Mouse (Mus musculus) midbrain, embryonic 16.5 days (tissue): Measurements from ENCODE around the gene Ndufc2. TPM values are rescaled to one million over a fixed set of nuclear protein-coding genes. Genes with fewer than 3 reads are reported as not detected.
"Not testable (repeated sequence)": the region's sequence is repeated elsewhere in the genome, so short reads cannot be mapped to it uniquely, and the experiment has no call there.

Source experiments
- ATAC-seq: fragments of 200-750 bp; cut with Nextera tagmentation; 2 replicates; pipeline ENCODE4 v1.8.0; 2017; ENCODE audit warnings: moderate TSS enrichment
- H3K27ac ChIP-seq: fragments of 300-500 bp; sonication (generic); 2 replicates; pipeline ENCODE4 v1.5.1; 2014; ENCODE audit warnings: mild to moderate bottlenecking, low read length, mixed read lengths
- H3K27me3 ChIP-seq: fragments of 300-500 bp; sonication (generic); 2 replicates; pipeline ENCODE4 v1.6.1; 2014; ENCODE audit warnings: low read depth, low read length, mixed read lengths; ENCODE audit not compliant: control insufficient read depth, insufficient read depth
- H3K36me3 ChIP-seq: fragments of 300-500 bp; sonication (generic); 2 replicates; pipeline ENCODE4 v1.6.1; 2014; ENCODE audit warnings: mild to moderate bottlenecking, low read length, moderate library complexity, mixed read lengths; ENCODE audit not compliant: control insufficient read depth, insufficient read depth
- H3K4me1 ChIP-seq: fragments of 300-500 bp; sonication (generic); 2 replicates; pipeline ENCODE4 v1.6.1; 2014; ENCODE audit warnings: mild to moderate bottlenecking, low read length, mixed read lengths; ENCODE audit not compliant: control insufficient read depth, insufficient read depth
- H3K4me2 ChIP-seq: fragments of 300-500 bp; sonication (generic); 2 replicates; pipeline ENCODE4 v1.6.1; 2014; ENCODE audit warnings: mild to moderate bottlenecking, low read length, mixed read lengths
- H3K4me3 ChIP-seq: fragments of 300-500 bp; sonication (generic); 2 replicates; pipeline ENCODE4 v1.5.1; 2014; ENCODE audit warnings: low read depth, mild to moderate bottlenecking, low read length, moderate library complexity, mixed read lengths
- H3K9ac ChIP-seq: fragments of 300-500 bp; sonication (generic); 2 replicates; pipeline ENCODE4 v1.6.1; 2014; ENCODE audit warnings: low read depth, low read length, mixed read lengths
- H3K9me3 ChIP-seq: fragments of 300-500 bp; sonication (generic); replicated peaks from 2 replicates; pipeline ENCODE4 v1.6.1; 2014; ENCODE audit warnings: mild to moderate bottlenecking, low read length, mixed read lengths; ENCODE audit not compliant: control insufficient read depth, poor library complexity, severe bottlenecking
- WGBS: fragments of 180-500 bp; shearing (Covaris S2); extraction: QIAGEN DNeasy Blood & Tissue Kit; methylation state at CpG from one replicate; pipeline ENCODE4 v1.1.7; 2014; 5-methylcytosine and 5-hydroxymethylcytosine counted together
- polyA plus RNA-seq: library from polyadenylated mRNA; unstranded; fragments of >200 nt; fragmentation: Nextera tagmentation; extraction: Ambion mirVana; gene quantifications from 2 replicates; pipeline ENCODE4 v1.2.1, GENCODE M21; 2015

Gene Ndufc2
- polyA plus RNA-seq, 1 experiment from 2014 or later = 456 TPM

DNA sequence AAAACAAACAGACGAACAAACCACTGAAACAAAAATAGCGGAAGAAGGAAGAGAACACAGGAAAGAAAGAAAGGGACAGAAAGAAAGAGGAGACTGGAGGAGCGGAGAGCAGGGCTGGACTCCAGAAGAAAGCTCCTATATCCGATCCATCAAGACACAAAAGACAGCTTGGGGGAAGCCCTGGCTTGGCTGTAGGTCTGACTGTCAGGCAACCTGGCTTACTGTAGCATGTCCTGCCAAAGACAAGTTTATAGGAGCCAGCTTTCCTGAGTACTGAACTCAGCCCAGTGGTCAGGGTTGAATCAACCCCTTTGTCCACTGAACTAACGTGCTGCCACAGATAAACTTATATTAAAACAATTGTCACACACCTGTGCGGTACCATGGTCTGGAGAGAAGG, 27.5 kb downstream of the Ndufc2 start:
- peaks cover 10% of the 10 kb centered on the region for H3K4me1 ChIP-seq
- H3K36me3 ChIP-seq = no peaks in the 10 kb centered on the region

DNA sequence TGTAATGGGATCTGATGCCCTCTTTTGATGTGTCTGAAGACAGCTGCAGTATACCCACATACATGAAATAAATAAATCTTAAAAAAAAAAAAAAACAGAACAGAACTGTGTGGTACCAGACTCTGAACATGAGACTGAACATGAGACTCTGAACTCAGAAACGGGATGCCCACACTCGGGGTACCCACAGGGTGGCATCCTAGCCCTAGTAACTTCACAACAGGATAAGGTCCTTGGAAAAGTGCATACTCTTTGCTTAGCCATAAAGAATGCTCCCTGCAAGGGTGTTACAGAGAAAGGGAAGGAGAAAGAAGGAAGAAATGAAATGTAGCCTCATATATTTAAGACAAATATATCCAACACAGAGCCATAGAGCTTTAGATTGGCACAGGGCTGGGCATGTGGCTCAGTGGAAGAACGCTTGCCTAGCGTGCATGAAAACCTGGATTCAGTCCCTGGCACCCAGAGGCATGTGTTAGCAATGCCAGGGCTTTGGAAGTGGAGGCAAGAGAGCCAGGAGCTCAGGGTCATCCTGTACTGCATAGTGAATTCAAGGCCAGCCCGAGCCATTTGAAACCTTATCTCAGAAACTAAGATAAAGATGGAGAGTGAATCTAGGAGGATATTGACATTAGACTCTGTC, 28.1 kb downstream of the Ndufc2 start:
- Histone ChIP-seq H3K4me3 (no peak overlapping the region), H3K36me3 (no peaks in the 10 kb centered on the region), H3K4me1 (peaks cover 10% of the 10 kb centered on the region), H3K27me3 (no peaks in the 10 kb centered on the region), H3K27ac (no peak overlapping the region), H3K9ac (no peak overlapping the region), H3K9me3 (no peaks in the 10 kb centered on the region), H3K4me2 (no peak overlapping the region)
- 82% methylated on average over 5 of the region's 5 CpGs for WGBS
- no peak for ATAC-seq

More for the DNA sequence above, 27.5 kb downstream of the Ndufc2 start:
- no peak for ATAC-seq
- no peak overlapping the region for H3K4me2 ChIP-seq
- H3K4me3 ChIP-seq = no peak overlapping the region
- no peak overlapping the region for H3K27ac ChIP-seq
- no peaks in the 10 kb centered on the region for H3K27me3 ChIP-seq
- no peaks in the 10 kb centered on the region for H3K9me3 ChIP-seq
- 79% methylated on average over 6 of the region's 6 CpGs for WGBS
- H3K9ac ChIP-seq = no peak overlapping the region

DNA sequence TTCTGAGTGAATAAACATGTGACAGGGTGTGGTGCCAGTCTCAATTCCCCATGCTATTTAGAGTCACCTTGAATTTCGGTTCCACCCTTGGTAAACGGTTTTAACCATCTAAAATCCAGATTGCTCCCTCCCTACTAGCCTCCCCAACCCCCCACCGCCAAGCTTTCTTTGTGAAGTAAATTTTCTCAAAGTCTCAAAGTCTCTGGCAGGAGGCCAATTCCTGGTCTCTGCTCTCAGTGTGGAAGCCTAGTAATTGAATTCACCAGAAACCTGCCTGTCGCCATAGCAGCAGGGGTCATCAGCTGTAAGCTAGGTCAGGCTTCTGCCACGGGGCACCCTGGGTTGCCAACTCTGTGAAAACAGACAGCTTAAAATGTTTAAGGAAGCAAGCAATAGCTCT, 29.9 kb downstream of the Ndufc2 start:
- Histone ChIP-seq H3K36me3 (no peaks in the 10 kb centered on the region), H3K27me3 (no peaks in the 10 kb centered on the region), H3K9ac (peak overlapping the region; percentile 20; the same call in 1 of the 2 replicates), H3K4me1 (peaks cover 10% of the 10 kb centered on the region), H3K27ac (peak overlapping the region; percentile 71), H3K4me3 (no peak overlapping the region), H3K4me2 (peak overlapping the region; percentile 21), H3K9me3 (no peaks in the 10 kb centered on the region)
- WGBS = 0% methylated on average over 5 of the region's 5 CpGs
- ATAC-seq = peak; percentile 30; the same call in 1 of the 2 replicates

DNA sequence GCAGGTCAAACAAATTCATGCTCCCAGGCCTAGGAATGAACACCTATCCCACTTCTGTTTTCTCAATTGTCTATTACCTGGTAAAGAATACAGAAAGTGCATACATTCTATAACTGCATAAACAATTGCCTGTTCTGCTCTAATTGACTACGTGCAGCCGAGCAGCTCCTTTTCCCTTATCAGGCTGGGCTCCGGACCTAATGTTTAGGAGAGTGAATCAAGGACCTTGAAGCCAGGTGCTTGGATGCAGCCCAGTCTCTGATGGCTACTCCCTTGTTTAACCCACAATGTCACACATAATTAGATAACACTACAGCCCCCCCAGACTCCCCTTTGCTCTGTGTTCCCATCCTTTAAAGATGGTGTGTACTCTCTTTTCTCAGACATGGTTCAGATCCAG, 33.7 kb downstream of the Ndufc2 start:
- not testable (repeated sequence) for H3K9me3 ChIP-seq, H3K9ac ChIP-seq, ATAC-seq, H3K27me3 ChIP-seq, H3K36me3 ChIP-seq, H3K27ac ChIP-seq, H3K4me3 ChIP-seq, H3K4me1 ChIP-seq, H3K4me2 ChIP-seq
- WGBS = 68% methylated on average over 3 of the region's 3 CpGs

DNA sequence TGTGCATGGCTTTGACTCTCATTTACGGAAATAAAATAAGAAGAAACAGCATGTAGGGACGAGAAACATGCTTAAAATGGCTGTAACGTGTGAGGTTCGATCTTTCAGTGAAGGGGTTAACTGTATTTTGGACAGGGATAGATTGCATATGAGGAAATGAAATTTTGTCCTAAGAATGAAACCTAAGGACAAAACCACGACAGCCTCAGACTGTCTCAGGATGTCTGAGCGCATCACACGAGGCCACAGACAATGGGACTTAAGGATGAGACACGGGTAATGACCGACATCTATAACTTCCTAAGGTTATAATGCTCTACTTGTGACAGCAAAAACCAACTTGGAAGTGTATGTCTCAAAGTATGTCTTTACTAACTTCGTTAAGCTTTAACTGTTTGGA, 34.7 kb downstream of the Ndufc2 start:
- WGBS = 81% methylated on average over 10 of the region's 10 CpGs

DNA sequence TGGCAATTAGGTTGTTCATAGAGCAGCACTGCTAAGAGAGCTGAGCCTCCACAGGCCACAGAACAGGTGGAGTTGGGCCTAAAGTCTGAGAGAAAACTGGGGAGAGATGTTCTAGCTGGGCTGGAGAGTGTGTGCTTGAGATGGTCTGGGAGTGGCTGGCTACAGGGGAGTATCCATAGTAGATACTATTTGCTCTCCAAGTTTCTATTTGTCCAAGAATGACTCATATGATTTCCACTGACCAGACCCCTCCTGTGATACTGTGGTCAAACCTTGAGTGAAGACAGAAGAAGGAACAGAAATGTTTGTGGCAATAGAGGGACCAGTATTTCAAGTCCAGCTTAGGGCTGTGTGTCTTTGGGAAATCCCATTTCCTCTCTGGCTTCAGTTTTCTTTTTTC, 39.2 kb downstream of the Ndufc2 start:
- H3K4me3 ChIP-seq = no peak overlapping the region
- ATAC-seq = no peak
- H3K9ac ChIP-seq = no peak overlapping the region
- no peak overlapping the region for H3K27ac ChIP-seq
- H3K4me2 ChIP-seq = no peak overlapping the region
- no peaks in the 10 kb centered on the region for H3K4me1 ChIP-seq
- H3K9me3 ChIP-seq = no peaks in the 10 kb centered on the region
- H3K36me3 ChIP-seq = no peaks in the 10 kb centered on the region
- H3K27me3 ChIP-seq = no peaks in the 10 kb centered on the region

More for the DNA sequence above, 34.7 kb downstream of the Ndufc2 start:
- Histone ChIP-seq H3K9ac (no peak overlapping the region), H3K4me3 (no peak overlapping the region), H3K27me3 (no peaks in the 10 kb centered on the region), H3K4me2 (no peak overlapping the region), H3K36me3 (no peaks in the 10 kb centered on the region), H3K4me1 (peaks cover 7% of the 10 kb centered on the region), H3K9me3 (no peaks in the 10 kb centered on the region), H3K27ac (no peak overlapping the region)
- ATAC-seq = no peak

DNA sequence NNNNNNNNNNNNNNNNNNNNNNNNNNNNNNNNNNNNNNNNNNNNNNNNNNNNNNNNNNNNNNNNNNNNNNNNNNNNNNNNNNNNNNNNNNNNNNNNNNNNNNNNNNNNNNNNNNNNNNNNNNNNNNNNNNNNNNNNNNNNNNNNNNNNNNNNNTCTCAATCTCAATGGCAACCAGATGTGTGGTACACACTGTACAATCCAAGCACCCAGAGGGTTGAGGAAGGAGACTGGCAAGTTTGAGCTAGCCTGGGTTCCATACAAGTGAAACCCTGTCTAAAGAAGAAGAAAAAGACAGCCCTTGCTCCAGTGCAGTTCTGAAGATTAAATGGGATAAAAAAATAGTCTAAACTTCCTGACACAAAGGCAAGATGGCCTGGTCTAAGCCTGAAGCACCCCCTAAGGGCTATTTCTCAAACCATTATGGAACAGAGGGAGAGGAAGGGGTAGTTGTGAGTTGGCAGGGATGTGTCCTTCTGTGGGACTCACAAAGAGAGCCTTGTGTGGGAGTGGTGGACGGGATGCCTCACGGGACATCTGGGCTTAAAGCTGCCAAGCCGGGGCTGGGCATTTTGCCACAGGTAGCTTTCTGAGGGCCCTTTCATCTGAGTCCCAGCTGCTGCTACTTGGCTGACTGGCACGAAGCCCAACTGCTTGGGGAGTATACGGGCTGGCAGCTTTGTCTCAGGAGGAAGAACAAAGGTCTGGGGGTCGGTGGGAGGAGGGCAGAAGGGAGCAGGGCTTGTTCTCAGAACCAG, 46.5 kb downstream of the Ndufc2 start:
- no peak overlapping the region for H3K9ac ChIP-seq
- H3K9me3 ChIP-seq = peaks cover 5% of the 10 kb centered on the region; the same call in 1 of the 2 replicates
- peak; percentile 95 for ATAC-seq
- H3K27me3 ChIP-seq = no peaks in the 10 kb centered on the region
- H3K27ac ChIP-seq = peak overlapping the region; percentile 81
- no peaks in the 10 kb centered on the region for H3K36me3 ChIP-seq
- H3K4me2 ChIP-seq = no peak overlapping the region
- H3K4me1 ChIP-seq = no peaks in the 10 kb centered on the region
- 26% methylated on average over 6 of the region's 6 CpGs for WGBS
- H3K4me3 ChIP-seq = no peak overlapping the region

DNA sequence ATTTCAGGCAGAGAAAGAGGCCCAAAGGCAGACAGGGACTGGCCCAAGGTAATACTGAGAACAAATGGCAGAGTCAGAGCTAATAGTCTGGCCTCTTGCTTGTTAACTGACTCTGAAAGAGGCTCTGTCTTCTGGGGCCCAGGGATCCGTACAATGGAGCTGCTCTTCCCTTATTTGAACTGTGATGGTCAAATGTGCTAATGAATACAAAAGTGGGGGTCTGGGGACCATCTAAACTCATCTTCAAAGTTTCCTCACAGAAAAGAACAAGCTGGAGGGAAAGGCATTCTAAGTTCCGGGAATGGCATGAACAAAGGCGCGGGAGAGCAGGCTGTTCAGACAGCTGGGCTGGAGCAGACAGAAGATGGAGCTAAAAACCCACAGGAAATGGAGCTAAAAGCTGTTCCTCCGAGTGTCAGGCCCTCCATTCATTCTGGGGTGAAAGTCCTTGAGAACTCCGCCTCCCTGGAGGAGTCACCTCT, 47.3 kb downstream of the Ndufc2 start:
- no peak overlapping the region for H3K4me2 ChIP-seq
- WGBS = 44% methylated on average over 6 of the region's 6 CpGs
- H3K4me1 ChIP-seq = no peaks in the 10 kb centered on the region
- peaks cover 5% of the 10 kb centered on the region; the same call in 1 of the 2 replicates for H3K9me3 ChIP-seq
- no peaks in the 10 kb centered on the region for H3K36me3 ChIP-seq
- H3K4me3 ChIP-seq = no peak overlapping the region
- peak; percentile 74 for ATAC-seq
- H3K27me3 ChIP-seq = no peaks in the 10 kb centered on the region
- H3K9ac ChIP-seq = no peak overlapping the region
- peak overlapping the region; percentile 81 for H3K27ac ChIP-seq

DNA sequence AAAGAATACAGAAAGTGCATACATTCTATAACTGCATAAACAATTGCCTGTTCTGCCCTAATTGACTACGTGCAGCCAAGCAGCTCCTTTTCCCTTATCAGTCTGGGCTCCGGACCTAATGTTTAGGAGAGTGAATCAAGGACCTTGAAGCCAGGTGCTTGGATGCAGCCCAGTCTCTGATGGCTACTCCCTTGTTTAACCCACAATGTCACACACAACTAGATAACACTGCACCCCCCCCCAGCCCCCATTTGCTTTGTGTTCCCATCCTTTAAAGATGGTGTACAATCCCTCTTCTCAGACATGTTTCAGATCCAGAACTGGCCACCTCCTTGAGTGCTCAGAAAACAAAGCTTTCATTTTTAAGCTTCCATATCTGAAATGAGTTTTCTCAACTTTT, 51.2 kb downstream of the Ndufc2 start, which contains the start of gene Kctd14:
TSS of gene Kctd14 (plus strand) at position 301 of the 400 bp plus-strand sequence.
- not testable (repeated sequence) for H3K4me2 ChIP-seq

More for the DNA sequence above, 51.2 kb downstream of the Ndufc2 start, which contains the start of gene Kctd14:
- not testable (repeated sequence) for ATAC-seq, H3K4me1 ChIP-seq, H3K4me3 ChIP-seq, H3K36me3 ChIP-seq, H3K27ac ChIP-seq, H3K9ac ChIP-seq, H3K9me3 ChIP-seq, H3K27me3 ChIP-seq
- WGBS = 81% methylated on average over 2 of the region's 2 CpGs
